Mouse (Mus musculus): Measurements from ENCODE around the gene Gal3st4. TPM values are rescaled to one million over a fixed set of nuclear protein-coding genes. Genes with fewer than 3 reads are reported as not detected.
"Not testable (repeated sequence)": the region's sequence is repeated elsewhere in the genome, so short reads cannot be mapped to it uniquely, and the experiment has no call there.

Gene Gal3st4
- polyA plus RNA-seq, 1 experiment: 4.2 TPM

DNA sequence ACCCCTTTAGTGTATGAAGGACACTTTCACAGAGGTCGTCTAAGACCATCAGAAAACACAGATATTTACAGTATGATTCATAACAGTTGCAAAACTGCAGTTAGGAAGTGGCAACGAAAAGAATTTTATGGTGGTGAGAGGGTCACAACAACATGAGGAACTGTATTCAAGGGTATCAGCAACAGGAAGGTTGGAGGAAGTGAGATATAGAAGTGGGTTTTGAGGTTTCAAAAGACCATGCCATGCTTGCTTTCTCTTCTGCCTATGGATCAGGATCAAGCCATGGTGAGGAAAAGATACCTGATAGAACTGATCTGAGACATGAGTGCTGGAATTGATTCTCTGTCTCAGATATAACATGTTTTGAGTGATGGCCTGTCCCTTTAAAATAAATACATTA, 45.3 kb downstream of the Gal3st4 start:
- Histone ChIP-seq H3K4me3 (ENCODE audit: insufficient read depth, low read length) (no peak overlapping the region), H3K4me1 (ENCODE audit: control insufficient read depth, insufficient read depth, low read length) (no peaks in the 10 kb centered on the region), H3K27ac (ENCODE audit: insufficient read depth, low read length) (no peak overlapping the region)
- no peak for TF ChIP-seq CTCF (IDR thresholded peaks at IDR 0.05; ENCODE audit: extremely low read depth, insufficient read depth, low read length)
- TF ChIP-seq POLR2A (IDR thresholded peaks at IDR 0.05; ENCODE audit: extremely low read depth, insufficient read depth, low read length): no peak

DNA sequence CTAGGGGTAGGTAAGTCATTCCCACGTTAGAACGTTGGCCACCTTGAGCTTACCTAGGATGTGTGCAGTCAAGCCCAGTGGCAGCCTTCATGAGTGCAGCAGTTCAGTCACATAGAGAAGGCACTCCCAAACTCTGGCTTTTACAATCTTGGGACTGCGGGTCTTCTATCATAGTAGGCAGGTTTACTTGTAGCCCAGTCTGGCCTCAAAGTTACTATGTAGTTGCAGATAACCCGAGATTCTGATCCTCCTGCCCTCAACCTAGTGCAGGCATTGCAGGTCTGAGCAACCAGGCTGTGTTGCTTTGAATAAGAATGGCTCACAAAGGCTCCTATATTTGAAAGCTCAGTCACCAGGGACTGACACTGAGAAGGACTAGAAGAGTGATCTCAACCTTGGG, 46.1 kb downstream of the Gal3st4 start:
- no peak overlapping the region for H3K4me3 ChIP-seq (ENCODE audit: insufficient read depth, low read length)
- TF ChIP-seq CTCF (IDR thresholded peaks at IDR 0.05; ENCODE audit: extremely low read depth, insufficient read depth, low read length) (no peak), POLR2A (IDR thresholded peaks at IDR 0.05; ENCODE audit: extremely low read depth, insufficient read depth, low read length) (no peak)
- H3K27ac ChIP-seq (ENCODE audit: insufficient read depth, low read length): no peak overlapping the region
- H3K4me1 ChIP-seq (ENCODE audit: control insufficient read depth, insufficient read depth, low read length): no peaks in the 10 kb centered on the region

DNA sequence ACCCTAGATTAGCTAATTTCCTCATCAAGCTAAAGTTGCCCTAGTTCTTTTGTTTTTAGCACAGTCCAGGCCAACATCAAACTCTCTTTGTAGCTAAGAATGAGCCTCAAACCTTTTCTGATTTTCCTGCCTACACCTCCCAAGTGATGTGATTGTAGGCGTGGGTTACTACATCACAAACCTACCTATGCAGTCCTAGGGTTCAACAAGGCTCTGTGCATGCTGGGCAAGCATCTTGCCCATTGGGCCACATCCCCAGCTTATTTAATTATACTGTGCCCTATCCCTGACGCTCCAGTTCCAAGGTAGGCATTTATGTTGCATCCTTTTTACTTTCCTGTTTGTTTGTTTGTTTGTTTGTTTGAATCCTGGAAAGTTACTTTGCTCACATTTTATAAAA, 46.9 kb downstream of the Gal3st4 start, which contains the start of gene Nxpe5:
Gene Nxpe5, plus strand, starts transcription at position 199 of the 400 bp plus-strand sequence.
- no peak within 1 kb of the TSS for H3K27ac ChIP-seq (ENCODE audit: insufficient read depth, low read length)

DNA sequence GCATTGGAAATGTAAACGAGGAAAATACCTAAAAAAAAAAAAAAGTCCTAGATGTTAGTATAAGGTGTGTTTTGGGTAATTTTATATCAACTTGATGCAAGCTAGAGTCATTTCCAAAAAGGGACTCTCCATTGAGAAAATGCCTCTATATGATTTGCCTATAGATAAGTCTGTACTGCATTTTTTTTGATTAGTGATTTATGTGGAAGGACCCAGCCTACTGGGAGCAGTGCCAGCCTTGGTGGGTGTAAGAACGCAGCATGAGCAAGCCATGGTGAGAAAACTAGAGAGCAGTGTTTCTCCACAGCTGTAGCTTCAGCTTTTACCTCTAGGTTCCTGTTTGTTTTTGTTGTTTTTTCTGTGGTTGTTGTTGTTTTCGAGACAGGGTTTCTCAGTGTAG, 49.4 kb downstream of the Gal3st4 start:
- Histone ChIP-seq H3K4me3 (ENCODE audit: insufficient read depth, low read length) (no peak overlapping the region), H3K4me1 (ENCODE audit: control insufficient read depth, insufficient read depth, low read length) (no peaks in the 10 kb centered on the region), H3K27ac (ENCODE audit: insufficient read depth, low read length) (no peak overlapping the region)
- TF ChIP-seq POLR2A (IDR thresholded peaks at IDR 0.05; ENCODE audit: extremely low read depth, insufficient read depth, low read length) (no peak), CTCF (IDR thresholded peaks at IDR 0.05; ENCODE audit: extremely low read depth, insufficient read depth, low read length) (no peak)

More for the DNA sequence above, 46.9 kb downstream of the Gal3st4 start, which contains the start of gene Nxpe5:
- Histone ChIP-seq H3K4me1 (ENCODE audit: control insufficient read depth, insufficient read depth, low read length) (no peaks in the 10 kb centered on the region), H3K4me3 (ENCODE audit: insufficient read depth, low read length) (no peak within 1 kb of the TSS)
- TF ChIP-seq POLR2A (IDR thresholded peaks at IDR 0.05; ENCODE audit: extremely low read depth, insufficient read depth, low read length) (no peak), CTCF (IDR thresholded peaks at IDR 0.05; ENCODE audit: extremely low read depth, insufficient read depth, low read length) (no peak)

DNA sequence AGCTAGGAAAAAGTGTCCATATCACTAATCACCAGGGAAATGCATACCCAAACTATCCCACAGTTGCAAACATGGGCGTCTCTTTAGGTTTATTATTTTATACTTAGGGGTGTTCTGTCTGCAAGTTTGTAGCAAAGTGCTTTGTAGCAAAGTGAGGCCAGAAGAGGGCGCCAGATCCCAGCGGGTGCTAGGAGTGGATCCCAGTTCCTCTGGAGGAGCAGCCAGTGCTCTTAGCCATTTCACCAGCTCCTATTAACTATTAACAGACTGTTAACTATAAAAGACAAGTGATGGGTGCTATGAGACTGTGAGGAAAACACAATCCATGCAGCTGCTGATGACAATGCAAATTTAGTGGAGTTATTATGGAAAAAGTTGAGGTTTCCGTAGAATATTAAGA, 50.5 kb downstream of the Gal3st4 start:
- no peak overlapping the region for H3K4me3 ChIP-seq (ENCODE audit: insufficient read depth, low read length)
- TF ChIP-seq POLR2A (IDR thresholded peaks at IDR 0.05; ENCODE audit: extremely low read depth, insufficient read depth, low read length): no peak
- peak; percentile 81 for TF ChIP-seq CTCF (IDR thresholded peaks at IDR 0.05; ENCODE audit: extremely low read depth, insufficient read depth, low read length)
- H3K4me1 ChIP-seq (ENCODE audit: control insufficient read depth, insufficient read depth, low read length): no peaks in the 10 kb centered on the region
- no peak overlapping the region for H3K27ac ChIP-seq (ENCODE audit: insufficient read depth, low read length)

DNA sequence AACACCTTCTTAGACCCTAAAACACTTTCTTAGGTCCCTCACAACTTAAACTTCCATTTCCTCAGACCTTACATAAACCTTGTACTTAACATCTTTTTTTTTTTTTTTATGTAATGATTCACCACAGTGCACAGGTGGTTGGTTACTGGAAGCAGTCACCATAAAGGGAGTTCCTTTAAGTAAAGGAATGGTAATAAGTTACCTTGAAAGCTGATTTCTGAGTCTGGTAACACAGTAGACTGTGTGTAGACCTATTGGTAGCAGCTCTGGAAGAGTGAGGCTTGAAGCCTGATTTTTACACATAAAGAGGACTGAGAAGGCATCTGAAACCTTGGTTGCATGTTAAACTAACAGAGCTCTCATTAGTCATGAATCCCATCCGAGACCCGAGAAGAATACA, 52.8 kb downstream of the Gal3st4 start:
- H3K4me1 ChIP-seq (ENCODE audit: control insufficient read depth, insufficient read depth, low read length): no peaks in the 10 kb centered on the region
- no peak overlapping the region for H3K27ac ChIP-seq (ENCODE audit: insufficient read depth, low read length)
- no peak for TF ChIP-seq CTCF (IDR thresholded peaks at IDR 0.05; ENCODE audit: extremely low read depth, insufficient read depth, low read length)
- TF ChIP-seq POLR2A (IDR thresholded peaks at IDR 0.05; ENCODE audit: extremely low read depth, insufficient read depth, low read length): no peak
- H3K4me3 ChIP-seq (ENCODE audit: insufficient read depth, low read length): no peak overlapping the region

DNA sequence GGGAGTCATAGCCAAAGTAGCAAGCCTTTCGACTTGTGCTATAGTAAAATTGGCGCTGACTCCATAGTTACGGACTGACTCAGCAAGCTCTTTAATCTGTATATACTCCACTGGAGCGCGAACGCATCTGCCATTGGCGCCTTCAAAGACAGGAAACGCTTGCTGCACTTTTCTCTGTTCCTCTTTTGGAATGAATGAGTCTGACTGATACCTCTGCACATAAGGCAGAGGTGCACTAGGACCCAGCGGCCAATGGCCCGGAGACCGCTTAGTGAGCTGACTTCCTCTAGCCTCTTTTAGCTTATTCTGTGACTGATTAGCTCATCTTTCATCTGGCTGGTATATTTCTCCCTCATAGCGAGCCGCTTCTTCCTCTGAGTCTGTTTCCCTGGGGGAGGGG, 56.0 kb downstream of the Gal3st4 start:
- H3K27ac ChIP-seq (ENCODE audit: insufficient read depth, low read length); H3K4me1 ChIP-seq (ENCODE audit: control insufficient read depth, insufficient read depth, low read length); H3K4me3 ChIP-seq (ENCODE audit: insufficient read depth, low read length): not testable (repeated sequence)

Other genes with a start within 250 kb of the Gal3st4 start
- not detected in 2 replicates for gene Smok3c, start 219.6 kb downstream of the Gal3st4 start, polyA plus RNA-seq (2012; rRNA removed)
- gene Zkscan1, start 187.8 kb downstream of the Gal3st4 start, polyA plus RNA-seq (2012; rRNA removed): 14.3 and 14.9 TPM in 2 replicates
- 16.5 and 18.2 TPM in 2 replicates for gene Zscan21, start 155.9 kb downstream of the Gal3st4 start, polyA plus RNA-seq (2012; rRNA removed)
- gene Zfp113, start 117.1 kb downstream of the Gal3st4 start, polyA plus RNA-seq (2012; rRNA removed): 3.9 and 5.4 TPM in 2 replicates
- gene Cops6, start 111.8 kb downstream of the Gal3st4 start, polyA plus RNA-seq (2012; rRNA removed): 131 and 139 TPM in 2 replicates
- gene Ap4m1, start 100.8 kb downstream of the Gal3st4 start, polyA plus RNA-seq (2012; rRNA removed): 21.6 and 25.3 TPM in 2 replicates
- gene Mcm7, start 100.4 kb downstream of the Gal3st4 start, polyA plus RNA-seq (2012; rRNA removed): 17.1 and 19.7 TPM in 2 replicates
- gene Taf6, start 85.4 kb downstream of the Gal3st4 start, polyA plus RNA-seq (2012; rRNA removed): 54.3 and 55.3 TPM in 2 replicates
- gene Cnpy4, start 85.4 kb downstream of the Gal3st4 start, polyA plus RNA-seq (2012; rRNA removed): 13.3 and 15.8 TPM in 2 replicates
- 5.7 and 7.3 TPM in 2 replicates for gene Mblac1, start 78.5 kb downstream of the Gal3st4 start, polyA plus RNA-seq (2012; rRNA removed)
- gene Nxpe5, start 46.9 kb downstream of the Gal3st4 start, polyA plus RNA-seq (2012; rRNA removed): not detected in 2 replicates
- 162 and 163 TPM in 2 replicates for gene Lamtor4, start 17.4 kb downstream of the Gal3st4 start, polyA plus RNA-seq (2012; rRNA removed)
- gene BC037034, start 8.8 kb downstream of the Gal3st4 start, polyA plus RNA-seq (2012; rRNA removed): 83.9 and 86.5 TPM in 2 replicates
- gene Gm43720, start 7.1 kb upstream of the Gal3st4 start, polyA plus RNA-seq (2012; rRNA removed): 0.02 and 0.08 TPM in 2 replicates
- 5.6 and 6.0 TPM in 2 replicates for gene Gpc2, start 7.2 kb upstream of the Gal3st4 start, polyA plus RNA-seq (2012; rRNA removed)
- gene Stag3, start 7.4 kb upstream of the Gal3st4 start, polyA plus RNA-seq (2012; rRNA removed): 2.8 and 3.0 TPM in 2 replicates
- 0.19 and 0.30 TPM in 2 replicates for gene Pvrig, start 69.1 kb upstream of the Gal3st4 start, polyA plus RNA-seq (2012; rRNA removed)
- 16.0 and 17.2 TPM in 2 replicates for gene Zfp157, start 168.6 kb upstream of the Gal3st4 start, polyA plus RNA-seq (2012; rRNA removed)